Mouse (Mus musculus) lung, postnatal 4 days (tissue): Measurements from ENCODE around the gene Ciapin1.
"Not testable (repeated sequence)": the region's sequence is repeated elsewhere in the genome, so short reads cannot be mapped to it uniquely, and the experiment has no call there.

ENCODE experiments used
- DNase-seq, 2 experiments: peaks; one replicate each; pipeline ENCODE4 v3.0.0; 2021

The Ciapin1 gene

DNA sequence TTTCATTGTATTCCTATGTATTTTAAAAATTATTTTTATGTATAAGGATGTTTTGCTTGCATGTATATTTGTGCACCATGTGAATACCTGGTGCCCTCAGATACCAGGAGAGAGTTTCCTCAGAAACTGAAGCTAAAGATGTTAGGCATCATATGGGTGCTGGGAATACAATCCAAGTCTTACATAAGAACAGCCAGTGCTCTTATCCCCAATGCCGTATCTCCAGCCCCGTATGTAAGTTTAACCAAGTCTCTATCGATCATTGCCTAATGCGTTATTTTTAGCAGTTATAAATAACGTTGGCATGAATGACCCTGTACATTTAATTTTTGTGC, 18.8 kb upstream of the Ciapin1 start:
- DNase-seq: no peak

DNA sequence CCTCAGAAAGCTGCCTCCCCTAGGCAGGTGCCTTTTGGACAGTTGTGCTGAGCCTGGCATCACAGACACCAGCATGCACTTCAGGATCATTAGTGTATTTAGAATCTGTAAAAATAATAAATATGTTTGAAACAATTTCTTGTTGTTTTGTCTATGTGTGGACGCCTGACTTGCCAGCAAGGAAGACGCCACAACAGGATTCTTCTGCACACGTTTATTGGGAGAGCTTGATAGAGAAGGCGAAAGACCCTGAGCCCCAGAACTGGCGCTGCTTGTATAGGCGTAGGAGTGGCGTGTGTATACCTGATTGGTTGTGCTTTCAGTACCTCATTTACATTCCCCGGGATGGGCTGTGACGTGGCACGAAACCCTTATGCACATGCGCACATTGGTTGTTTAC, 16.6 kb upstream of the Ciapin1 start:
- not testable (repeated sequence) for DNase-seq

DNA sequence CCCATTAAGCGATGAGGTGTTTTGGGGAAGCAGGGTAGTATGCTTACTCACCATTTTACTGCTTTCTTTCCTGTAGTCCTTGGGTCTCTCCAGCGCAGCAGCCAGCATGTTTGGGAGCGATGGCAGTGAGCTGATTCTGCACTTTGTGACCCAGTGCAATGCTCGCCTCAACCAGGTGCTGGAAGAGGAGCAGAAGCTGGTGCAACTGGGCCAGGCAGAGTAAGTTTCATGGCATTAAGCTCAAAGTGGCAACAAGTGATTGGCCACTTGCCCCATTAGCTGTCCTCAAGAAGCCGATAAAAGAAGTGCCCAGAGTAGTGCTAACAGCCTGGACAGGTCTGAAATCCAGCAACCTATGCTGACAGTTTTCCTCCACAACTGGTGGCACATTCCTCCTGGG, 11.9 kb upstream of the Ciapin1 start:
- DNase-seq: no peak

DNA sequence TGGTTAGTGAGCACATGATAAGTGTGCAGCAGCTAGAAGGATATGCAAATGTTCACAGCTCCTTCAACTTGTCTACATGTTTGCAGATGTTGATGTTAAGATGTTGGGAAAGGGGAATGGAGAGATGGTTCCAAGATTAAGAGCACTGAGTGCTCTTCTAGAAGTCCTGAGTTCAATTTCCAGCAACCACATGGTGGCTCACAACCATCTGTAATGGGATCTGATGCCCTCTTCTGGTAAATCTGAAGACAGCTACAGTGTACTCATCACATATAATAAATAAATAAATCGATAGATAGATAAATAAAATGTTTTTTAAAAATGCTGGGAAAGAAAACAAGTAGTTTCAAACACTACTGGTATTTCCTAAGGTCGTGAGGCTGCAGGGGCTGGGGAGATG, 3.0 kb upstream of the Ciapin1 start:
- no peak for DNase-seq

DNA sequence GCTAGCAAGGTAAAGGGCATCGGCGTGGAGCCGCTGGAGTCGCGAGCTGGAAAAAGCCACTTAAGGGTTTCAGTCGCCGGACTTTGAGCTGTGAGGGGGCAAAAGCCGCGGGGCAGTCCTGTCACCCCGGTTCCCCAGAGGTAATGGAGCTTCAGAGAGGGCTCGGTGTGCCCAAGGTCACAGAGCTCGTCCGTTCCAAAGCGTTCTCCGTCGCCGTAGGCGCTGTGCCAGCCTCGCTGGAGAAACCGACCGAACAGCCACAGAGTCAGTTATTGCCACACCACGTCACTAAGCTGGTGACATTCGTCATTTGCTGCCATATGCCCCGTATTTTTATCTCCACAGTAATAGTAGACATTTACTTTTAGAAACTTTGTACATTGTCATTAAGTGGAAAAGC, 442 bp upstream of the Ciapin1 start:
- peak; percentile 77 for DNase-seq

DNA sequence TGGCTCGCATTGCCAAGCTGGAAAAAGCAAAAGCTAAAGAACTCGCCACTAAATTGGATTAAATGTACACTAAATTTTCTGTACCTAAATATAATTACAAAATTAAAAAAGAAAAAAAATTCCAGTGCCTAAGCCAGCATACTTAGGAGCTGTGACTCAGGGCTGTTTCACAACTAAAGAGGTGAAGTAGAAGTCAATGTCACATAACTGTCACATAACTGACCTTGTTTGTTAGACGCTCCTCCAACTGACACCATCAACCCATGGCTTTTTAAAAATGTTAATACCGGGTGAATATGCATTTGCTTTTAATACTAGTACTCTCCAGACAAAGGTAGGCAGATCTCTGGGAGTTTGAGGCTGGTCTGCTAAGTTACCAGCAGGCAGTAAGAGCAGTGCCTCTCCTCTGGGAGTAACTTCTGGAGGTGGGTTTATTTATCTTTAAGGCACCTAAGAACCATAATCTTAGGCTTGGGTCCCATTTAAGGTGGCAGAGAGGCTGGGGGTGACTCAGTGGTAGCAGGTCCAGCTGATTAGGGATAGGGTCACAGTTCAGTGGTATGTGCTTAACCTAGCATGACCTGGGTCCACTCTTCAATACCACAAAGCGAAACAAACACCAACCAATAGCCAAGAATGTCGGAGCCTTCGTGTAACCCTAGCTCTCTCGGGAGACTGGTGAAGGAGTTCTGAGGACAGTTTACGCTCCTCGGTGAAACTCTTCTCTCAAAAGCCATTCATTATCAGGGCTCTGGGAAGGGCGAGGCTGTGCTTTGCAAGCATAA, 1.5 kb downstream of the Ciapin1 start:
- no peak for DNase-seq

DNA sequence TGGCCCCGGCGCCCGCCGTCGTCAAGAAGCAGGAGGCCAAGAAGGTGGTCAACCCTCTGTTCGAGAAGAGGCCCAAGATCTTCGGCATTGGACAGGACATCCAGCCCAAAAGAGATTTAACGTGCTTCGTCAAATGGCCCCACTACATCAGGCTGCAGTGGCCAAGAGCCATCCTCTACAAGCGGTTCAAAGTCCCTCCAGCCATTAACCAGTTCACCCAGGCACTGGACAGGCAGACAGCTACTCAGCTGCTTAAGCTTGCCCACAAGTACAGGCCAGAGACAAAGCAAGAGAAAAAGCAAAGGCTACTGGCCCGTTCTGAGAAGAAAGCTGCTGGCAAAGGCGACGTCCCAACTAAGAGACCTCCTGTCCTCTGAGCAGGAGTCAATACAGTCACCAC, 2.4 kb downstream of the Ciapin1 start:
- not testable (repeated sequence) for DNase-seq

DNA sequence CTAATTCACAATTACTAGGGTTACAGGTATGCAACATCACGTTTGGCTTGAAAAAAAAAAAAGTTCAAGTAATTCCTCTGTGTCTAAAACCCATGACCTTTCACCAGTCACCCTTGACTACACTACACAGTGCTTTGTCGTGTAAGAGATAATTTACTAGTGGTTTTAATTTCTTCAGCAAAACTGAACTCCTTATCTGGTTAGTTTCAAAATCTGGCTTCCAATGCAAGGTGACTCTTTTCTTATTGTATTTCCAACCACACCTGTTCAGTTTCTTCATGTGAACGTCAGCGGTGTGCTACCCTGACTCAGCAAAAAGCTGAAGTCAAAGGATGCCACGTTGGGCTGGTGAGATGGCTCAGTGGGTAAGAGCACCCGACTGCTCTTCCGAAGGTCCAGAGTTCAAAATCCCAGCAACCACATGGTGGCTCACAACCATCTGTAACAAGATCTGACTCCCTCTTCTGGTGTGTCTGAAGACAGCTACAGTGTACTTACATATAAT, 4.2 kb downstream of the Ciapin1 start:
- DNase-seq: not testable (repeated sequence)

DNA sequence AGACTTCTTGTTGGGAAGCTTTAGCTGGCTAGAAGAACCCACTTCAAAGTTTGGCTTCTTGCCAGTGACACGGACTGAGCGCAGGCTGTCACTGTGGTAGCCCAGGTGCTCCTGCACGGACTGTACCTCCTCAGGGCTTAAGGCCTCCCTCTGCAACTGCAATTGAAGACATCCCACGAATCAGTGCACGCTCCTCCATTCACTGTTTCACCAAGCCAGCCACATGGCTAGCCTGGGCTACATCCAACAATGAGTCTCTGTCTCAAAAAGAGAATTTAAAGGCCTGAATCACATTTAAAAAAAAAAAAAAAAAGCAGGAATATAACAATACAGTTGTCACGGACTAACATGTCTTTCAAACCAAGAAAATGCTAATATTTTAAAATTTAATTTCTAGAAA, 9.9 kb downstream of the Ciapin1 start:
- DNase-seq: no peak

DNA sequence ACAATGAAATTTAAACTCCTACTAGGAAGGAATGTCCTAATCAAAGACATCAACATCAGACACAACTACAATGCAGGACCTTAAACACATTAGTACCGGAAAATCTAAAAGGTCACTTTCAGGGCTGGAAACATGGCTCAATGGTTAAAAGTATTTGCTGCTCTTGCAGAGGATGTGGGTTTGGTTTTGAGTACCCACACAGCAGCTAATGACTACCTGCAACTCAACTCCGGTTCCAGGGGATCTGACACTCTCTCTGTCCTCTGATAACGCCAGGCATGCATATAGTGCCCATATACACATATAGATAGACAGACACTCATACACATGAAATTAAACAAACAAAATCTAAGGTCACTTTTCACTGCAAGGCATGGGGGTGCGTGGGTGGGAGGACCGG, 11.9 kb downstream of the Ciapin1 start:
- DNase-seq: no peak

DNA sequence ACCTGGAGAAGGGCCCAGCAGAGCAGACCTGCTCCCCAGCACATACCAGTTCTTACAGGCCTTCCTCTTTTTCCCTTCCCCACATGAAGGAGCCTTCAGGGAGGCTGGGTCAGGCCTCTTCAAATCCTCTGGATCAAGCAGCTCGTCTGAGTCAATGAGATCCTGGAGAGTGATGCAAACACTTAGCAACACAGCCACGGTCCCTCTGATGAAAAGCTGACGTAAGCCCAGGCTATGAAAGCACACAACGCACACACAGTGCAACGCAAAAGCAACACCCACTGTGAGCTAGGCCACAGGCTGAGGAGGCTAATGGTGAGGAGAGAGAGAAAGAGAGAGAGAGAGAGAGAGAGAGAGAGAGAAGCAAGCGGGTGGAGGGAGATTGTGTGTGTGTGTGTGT, 13.0 kb downstream of the Ciapin1 start:
- no peak for DNase-seq

DNA sequence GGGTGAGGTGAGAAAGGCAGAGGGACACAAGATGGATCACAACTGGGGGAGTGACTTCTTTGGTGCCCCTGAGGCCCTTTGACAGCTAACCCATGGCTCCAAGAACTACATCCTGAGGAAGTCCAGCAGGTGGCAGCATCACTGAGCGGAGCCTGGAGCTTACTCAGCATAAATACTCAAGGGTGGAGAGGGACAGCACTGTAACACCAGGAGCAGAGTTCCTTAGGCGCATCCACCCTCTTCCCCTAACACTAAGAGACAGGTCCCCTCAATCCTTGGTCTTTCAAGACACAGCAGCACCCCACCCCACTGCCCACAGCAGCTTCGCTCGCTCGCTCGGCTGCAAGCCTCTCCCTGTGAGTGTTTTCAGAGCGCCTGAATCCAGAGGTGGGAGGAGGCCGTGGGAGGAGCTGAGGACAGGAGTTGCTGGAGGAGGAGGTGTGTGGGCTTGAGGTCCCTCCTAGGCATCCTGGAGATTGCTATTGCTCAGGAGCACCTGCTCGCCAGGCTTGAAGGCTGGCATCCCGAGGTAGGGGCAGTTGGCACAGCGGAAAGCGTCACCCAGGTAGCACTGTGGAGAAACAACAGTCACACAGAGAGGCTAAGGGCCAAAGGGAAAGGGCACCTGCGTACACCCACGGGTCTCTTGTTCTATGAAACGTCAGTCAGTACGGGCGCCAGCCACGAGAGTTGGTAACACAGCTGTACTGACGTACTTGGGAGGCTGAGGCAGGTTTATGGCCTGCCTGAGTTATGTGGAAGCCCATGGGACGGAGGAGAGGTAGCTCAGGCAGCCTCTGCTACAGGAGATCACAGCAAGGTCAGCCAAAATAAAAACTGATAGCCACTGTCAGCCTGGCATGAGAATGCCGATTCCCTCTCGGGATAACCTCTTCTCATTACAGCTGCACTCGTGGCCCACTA, 15.3 kb downstream of the Ciapin1 start:
- DNase-seq: peak; percentile 64 to 68

DNA sequence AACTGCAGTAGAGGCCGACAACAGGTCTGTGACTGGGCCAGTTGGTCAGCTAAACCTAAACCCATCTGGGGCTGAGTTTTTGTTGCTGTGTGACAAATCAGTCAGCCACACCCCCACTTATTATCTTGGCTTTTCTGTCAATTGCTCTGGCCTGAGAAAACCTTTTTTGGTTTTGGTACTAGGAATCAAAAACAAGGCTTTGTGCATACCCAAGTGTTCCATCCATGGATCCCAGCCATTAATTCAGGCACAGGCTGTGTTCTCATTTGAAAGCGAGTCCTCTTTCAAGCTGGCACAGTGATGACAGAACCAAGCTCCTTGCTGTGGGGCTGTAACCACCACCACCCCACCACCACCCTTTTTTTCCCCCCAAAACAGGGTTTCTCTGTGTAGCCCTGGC, 16.8 kb downstream of the Ciapin1 start:
- DNase-seq: no peak

DNA sequence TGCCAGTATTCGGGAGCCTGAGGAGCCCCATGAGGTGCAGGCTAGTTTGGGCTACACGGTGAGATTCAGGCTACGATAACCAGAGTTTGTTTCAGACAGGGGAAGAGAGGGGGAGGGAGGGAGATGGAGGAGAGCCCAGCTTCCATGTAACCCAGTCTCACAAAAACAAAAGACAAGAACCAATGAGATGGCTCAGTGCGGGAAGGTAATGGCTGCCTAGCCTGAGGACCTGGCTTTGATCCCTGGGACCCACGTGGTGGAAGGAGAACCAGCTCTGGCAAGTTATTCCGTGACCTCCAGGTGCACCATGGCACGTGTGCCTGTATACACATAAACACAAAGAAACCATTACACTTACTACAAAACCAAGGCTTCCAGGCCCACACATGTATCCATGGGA, 17.6 kb downstream of the Ciapin1 start:
- DNase-seq: no peak

DNA sequence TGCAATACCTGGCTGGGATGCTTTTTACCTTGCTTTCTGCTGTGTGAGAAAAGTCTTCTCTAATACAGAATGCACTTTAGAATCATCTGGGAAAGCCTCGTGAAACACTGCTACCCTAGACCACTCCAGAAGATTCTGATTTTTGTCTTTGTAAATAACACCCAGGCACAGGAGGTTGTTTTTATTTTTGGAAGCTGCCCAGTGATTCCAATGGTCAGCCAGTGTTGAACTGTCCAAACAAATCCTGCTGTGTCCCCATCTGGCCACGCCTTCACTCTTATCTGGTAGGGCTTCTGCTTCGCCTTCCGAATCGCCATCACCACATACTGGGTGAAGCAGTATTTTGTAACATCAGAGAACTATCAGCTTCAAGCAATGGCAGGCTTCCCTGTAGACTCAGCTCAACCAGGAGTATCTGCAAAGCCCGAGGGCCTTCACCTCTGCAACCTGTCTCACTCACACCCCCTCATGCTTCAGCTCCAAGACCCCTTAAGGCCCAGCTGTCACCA, 18.4 kb downstream of the Ciapin1 start:
- no peak for DNase-seq

DNA sequence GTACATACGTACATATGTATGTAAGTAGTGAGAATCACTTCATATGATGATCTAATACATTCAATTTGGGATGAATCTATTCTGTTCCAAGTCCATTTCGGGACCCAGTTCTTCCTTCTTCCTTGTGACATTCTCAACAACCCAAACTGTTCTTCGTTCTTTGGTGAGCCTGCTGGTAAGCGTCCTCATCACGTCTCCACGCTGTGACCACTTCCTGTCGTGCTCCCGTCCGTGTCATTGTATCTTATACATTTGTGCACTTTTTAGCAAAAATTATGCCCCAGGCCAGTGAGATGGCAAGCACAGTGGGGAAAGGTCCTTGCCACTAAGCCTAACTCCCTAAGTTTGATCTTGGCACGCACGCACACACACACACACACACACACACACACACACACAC, 20.2 kb downstream of the Ciapin1 start:
- no peak for DNase-seq

DNA sequence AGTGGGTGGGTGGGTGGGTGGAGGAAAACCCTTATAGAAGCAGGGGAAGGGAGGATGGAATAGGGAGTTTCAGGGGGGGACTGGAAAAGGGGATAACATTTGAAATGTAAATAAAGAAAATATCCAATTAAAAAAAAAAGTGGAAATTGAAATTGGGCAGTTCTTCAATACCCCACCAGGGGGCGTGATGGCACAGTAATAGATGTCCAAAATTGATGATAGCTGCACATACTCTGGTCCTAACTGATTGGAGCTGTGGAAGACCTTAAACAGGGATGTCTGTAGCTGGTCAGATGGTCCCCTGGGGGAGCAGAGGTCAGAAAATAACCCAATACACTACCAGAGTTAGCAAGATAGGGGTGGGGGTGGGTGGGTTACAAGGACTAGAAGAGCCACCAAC, 23.6 kb downstream of the Ciapin1 start:
- DNase-seq: peak in 1 of 2 experiments; percentile 44

DNA sequence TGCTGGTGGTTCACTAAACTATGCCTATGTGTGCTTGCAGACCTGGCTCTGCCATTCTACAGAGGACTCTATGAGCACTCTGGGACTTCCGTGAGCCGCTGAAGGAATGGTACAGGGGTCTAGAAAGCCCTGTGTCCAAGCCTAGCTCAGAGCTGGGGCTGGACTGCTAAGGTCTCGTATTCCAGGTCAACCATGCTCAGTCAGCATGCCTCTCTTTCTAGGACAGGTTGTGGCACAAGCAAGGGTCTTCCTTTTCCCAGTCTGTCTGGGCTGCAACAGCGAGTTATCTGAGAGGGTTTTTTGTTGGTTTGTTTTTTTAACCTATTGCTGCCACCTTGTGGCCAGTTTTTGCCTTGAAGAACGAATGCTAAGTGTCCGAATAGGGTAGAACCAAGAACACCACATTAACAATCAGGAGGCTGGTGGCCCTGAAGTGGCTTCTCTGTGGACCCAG, 25.5 kb downstream of the Ciapin1 start:
- peak in 1 of 2 experiments; percentile 87 for DNase-seq

DNA sequence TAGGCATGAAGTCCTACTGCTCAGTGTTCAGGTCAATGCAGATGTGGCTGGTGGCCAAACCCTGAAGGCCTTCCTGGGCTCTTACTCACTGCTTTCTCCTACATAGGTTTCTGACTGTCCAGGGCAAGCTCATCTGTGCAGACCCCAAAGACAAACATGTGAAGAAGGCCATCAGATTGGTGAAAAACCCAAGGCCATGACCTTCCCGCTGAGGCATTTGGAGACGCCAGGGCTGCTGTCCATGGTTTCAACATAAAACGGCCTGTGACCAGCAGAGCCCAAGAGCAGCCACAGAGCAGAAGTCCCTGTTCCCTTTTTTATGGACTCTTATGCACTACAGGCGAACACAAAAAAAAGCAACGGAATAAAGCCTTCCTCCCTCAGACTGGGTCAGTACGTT, 26.5 kb downstream of the Ciapin1 start:
- DNase-seq: no peak

DNA sequence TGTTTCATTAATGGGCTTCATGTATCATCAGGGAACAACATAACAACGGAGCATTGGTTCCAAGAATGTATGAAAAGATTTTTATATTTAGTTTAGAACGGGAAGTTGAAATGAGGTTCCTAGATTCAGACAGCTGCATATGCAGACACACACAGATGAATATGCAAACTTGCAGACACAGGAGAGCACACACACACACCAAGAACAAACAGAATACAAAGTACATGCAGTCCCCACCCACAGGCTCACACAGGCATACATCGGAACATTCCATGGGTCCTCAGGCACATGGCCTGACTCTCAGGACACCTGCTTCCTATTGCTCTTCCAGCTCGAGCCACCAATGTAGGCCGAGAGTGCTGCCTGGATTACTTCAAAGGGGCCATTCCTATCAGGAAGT, 27.3 kb downstream of the Ciapin1 start:
- DNase-seq: no peak

DNA sequence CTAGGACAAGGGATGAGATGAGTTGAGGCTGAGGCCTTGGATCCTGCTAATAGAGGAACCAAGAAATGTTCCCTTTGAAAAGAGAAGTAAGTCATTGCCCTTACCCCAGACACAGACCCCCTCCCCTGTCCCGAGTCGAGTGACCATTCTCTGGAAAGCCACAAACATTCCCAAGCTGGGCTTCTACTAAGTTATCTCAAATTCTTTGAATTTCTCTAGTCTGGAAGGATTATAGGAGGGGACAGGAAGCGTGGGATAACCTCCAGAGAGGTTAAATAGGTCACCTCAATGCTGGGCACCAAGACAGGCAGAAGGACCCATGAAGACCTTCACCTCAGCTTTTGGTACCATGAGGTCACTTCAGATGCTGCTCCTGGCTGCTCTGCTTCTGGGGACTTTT, 28.0 kb downstream of the Ciapin1 start, which contains the start of gene Ccl17:
Gene Ccl17, plus strand, starts transcription at position 301 of the 400 bp plus-strand sequence.
- no peak for DNase-seq

DNA sequence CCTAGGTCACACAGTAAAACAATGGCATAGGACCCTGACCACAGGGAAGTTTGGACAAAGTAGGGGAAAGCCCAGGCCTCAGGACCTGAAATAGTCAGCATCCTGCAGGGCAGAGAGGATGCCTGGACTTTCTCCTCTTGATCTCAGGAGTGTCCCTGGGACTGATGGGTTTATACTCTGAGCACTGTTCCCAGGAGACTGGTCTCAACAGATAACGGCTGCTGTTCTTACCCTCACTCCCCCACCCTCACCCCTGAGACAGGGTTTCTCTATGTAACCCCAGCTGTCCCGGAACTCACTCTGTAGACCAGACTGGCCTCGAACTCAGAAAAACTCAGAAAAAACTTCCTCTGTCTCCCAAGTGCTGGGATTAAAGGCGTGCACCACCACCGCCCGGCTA, 29.8 kb downstream of the Ciapin1 start:
- no peak for DNase-seq

DNA sequence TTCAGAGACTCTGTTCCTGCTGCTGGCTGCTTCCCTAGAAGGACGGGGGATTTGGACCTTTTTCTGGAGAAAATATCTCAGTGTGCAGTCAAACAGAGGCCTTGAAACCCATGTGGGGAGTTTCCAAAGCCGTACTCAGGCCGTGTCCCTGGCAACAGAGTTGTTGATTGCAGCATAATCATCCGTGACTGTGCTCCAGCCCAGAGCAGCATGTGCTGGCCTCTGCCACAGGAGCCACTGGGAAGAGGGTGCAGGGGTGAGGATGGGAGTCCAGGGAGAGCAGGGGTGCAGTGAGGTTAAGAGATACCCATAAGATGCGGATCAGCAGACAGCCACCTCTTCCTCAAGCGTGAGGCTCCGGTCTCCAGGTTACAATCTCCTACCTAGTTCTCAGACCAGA, 30.7 kb downstream of the Ciapin1 start:
- no peak for DNase-seq

DNA sequence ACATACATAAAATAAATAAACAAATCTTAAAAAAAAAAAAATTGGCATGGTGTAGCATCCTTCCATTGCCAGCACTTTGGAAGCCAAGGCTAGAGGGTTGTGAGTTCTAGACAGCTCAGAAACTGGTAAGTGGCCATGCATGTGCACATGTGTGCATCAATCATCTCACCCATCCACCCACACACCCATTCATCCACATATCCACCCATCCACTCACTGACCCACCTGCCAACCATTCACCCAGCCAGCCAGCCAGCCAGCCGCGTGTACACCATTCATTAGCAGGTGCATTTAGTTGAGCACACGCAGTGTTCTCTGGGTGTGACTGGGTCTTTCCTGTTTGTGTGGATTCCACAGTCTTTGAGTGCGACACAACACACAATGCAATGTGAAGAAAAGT, 32.3 kb downstream of the Ciapin1 start:
- no peak for DNase-seq
